Mouse (Mus musculus) midbrain, embryonic 11.5 days (tissue): ENCODE measurements at regions not wholly inside any gene's neighbourhood (a gene's known extent, or its start where the extent isn't known, plus 50 kb on each side); places are given as distances from the start of the nearest gene placed in this dataset.

ENCODE experiments used
- ATAC-seq: fragments of 200-750 bp; cut with Nextera tagmentation; 2 replicates; pipeline ENCODE4 v1.8.0; 2017; ENCODE audit warnings: moderate TSS enrichment, moderate library complexity; ENCODE audit not compliant: low FRiP score
- DNase-seq: peaks from one replicate; pipeline ENCODE4 v3.0.0; 2015; ENCODE audit warnings: low spot score; ENCODE audit errors: missing footprints
- H3K27ac ChIP-seq: fragments of 300-500 bp; sonication (generic); 2 replicates; pipeline ENCODE4 v1.5.1; 2014; ENCODE audit warnings: low read depth, low read length
- H3K27me3 ChIP-seq: fragments of 300-500 bp; sonication (generic); 2 replicates; pipeline ENCODE4 v1.6.1; 2014; ENCODE audit warnings: mild to moderate bottlenecking, low read length, moderate library complexity, mixed read lengths; ENCODE audit not compliant: control insufficient read depth, insufficient read depth
- H3K36me3 ChIP-seq: fragments of 300-500 bp; sonication (generic); 2 replicates; pipeline ENCODE4 v1.6.1; 2014; ENCODE audit warnings: mild to moderate bottlenecking, low read length, moderate library complexity, mixed read lengths; ENCODE audit not compliant: control insufficient read depth, insufficient read depth
- H3K4me1 ChIP-seq: fragments of 300-500 bp; sonication (generic); 2 replicates; pipeline ENCODE4 v1.6.1; 2014; ENCODE audit warnings: low read length; ENCODE audit not compliant: control insufficient read depth, insufficient read depth
- H3K4me2 ChIP-seq: fragments of 300-500 bp; sonication (generic); 2 replicates; pipeline ENCODE4 v1.6.1; 2014; ENCODE audit warnings: mild to moderate bottlenecking, moderate library complexity
- H3K4me3 ChIP-seq: fragments of 300-500 bp; sonication (generic); 2 replicates; pipeline ENCODE4 v1.5.1; 2014; ENCODE audit warnings: low read depth, low read length
- H3K9ac ChIP-seq: fragments of 300-500 bp; sonication (generic); 2 replicates; pipeline ENCODE4 v1.6.1; 2014; ENCODE audit warnings: low read length
- H3K9me3 ChIP-seq: fragments of 300-500 bp; sonication (generic); 2 replicates; pipeline ENCODE4 v1.6.1; 2016; ENCODE audit warnings: low read length; ENCODE audit not compliant: control insufficient read depth
- WGBS: fragments of 180-500 bp; shearing (Covaris S2); extraction: QIAGEN DNeasy Blood & Tissue Kit; methylation state at CpG from one replicate; pipeline ENCODE4 v1.1.7; 2014; 5-methylcytosine and 5-hydroxymethylcytosine counted together

GRCm38 (mm10) chr10:67819534-67819933, 92.9 kb downstream of the Zfp365 start:
- WGBS, result 89% methylated on average over 8 of the region's 8 CpGs
- H3K9me3 ChIP-seq, result no peaks in the 10 kb centered on the region
- ATAC-seq, result no peak

DNA sequence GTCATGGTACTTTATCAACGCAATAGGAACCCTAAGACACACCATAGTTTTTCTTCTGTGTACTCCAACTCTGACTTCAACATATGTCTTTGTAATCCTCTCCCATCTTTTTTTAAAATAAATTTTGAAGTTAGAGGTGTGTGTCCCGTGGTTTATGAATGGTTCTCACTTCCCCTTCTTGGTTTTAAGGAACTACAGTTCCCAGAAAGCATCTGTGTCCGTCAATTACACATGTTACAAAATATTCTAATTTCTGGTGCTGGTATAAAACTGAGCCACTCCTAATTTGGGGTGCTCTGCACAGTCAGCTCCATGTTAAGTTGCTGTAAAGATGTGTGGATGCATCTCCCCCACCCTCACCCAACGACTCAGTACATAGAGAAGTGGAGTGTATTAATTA, 98.6 kb downstream of the Zfp365 start:
- H3K9ac ChIP-seq, result no peak overlapping the region
- no peak overlapping the region for H3K4me3 ChIP-seq
- no peaks in the 10 kb centered on the region for H3K36me3 ChIP-seq
- no peak overlapping the region for H3K4me2 ChIP-seq
- DNase-seq, result no peak
- no peaks in the 10 kb centered on the region for H3K9me3 ChIP-seq
- no peak overlapping the region for H3K27ac ChIP-seq
- WGBS, result 82% methylated on average over 4 of the region's 4 CpGs
- ATAC-seq, result no peak
- H3K4me1 ChIP-seq, result no peaks in the 10 kb centered on the region
- H3K27me3 ChIP-seq, result no peaks in the 10 kb centered on the region

More at GRCm38 (mm10) chr10:67819534-67819933, 92.9 kb downstream of the Zfp365 start:
- H3K4me2 ChIP-seq, result no peak overlapping the region
- DNase-seq, result no peak
- no peaks in the 10 kb centered on the region for H3K27me3 ChIP-seq
- H3K9ac ChIP-seq, result no peak overlapping the region
- H3K27ac ChIP-seq, result no peak overlapping the region
- no peaks in the 10 kb centered on the region for H3K36me3 ChIP-seq
- H3K4me1 ChIP-seq, result no peaks in the 10 kb centered on the region
- H3K4me3 ChIP-seq, result no peak overlapping the region

DNA sequence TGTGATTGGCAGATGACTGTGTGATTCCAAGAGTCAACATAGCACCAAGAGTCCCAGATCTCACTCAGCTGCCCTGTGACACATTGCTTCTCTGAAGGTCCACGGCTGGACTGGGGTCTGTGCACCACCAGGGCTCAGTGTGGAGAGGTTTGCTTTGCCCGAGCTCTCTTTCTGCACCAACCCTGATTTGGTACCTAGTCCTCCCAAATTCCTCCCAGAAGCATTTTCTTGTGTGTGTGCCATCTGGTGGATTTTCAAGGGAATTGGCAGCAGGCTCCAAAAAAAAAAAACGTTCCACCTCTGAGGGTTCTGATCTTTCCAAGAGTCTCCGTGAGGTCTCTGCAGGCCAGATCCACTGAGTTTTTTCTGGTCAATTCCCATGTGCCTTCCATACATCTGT, 107.3 kb downstream of the Zfp365 start:
- Histone ChIP-seq H3K4me3 (no peak overlapping the region), H3K4me2 (no peak overlapping the region), H3K9ac (no peak overlapping the region), H3K27me3 (no peaks in the 10 kb centered on the region), H3K27ac (no peak overlapping the region), H3K9me3 (no peaks in the 10 kb centered on the region), H3K36me3 (no peaks in the 10 kb centered on the region), H3K4me1 (no peaks in the 10 kb centered on the region)
- ATAC-seq (no peak), DNase-seq (peak; percentile 89)
- 45% methylated on average over 4 of the region's 4 CpGs for WGBS

DNA sequence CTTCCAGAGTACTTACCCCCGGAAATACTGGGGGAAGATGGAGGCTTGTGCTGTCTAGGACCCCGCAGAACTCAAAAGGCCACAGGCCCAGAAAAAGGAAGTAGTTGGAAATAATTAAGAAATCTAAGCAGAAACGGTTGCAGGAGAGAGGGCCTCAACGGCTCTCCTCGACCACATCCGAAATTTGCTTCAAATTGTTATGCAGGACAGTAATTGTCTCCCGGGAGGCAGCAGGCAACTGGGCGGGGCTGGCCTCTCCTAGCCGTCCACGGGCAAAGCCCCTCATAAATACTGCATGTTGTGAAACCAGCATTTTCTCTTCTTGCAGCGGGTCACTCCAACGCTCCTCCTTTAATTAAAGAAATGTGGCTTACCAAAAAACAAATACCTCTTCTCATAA, 107.8 kb downstream of the Zfp365 start:
- no peak overlapping the region for H3K4me2 ChIP-seq
- H3K9me3 ChIP-seq, result no peaks in the 10 kb centered on the region
- H3K4me3 ChIP-seq, result no peak overlapping the region
- no peak overlapping the region for H3K27ac ChIP-seq
- DNase-seq, result no peak
- H3K27me3 ChIP-seq, result no peaks in the 10 kb centered on the region
- no peak for ATAC-seq
- 67% methylated on average over 12 of the region's 12 CpGs for WGBS
- no peak overlapping the region for H3K9ac ChIP-seq
- H3K36me3 ChIP-seq, result no peaks in the 10 kb centered on the region
- no peaks in the 10 kb centered on the region for H3K4me1 ChIP-seq

DNA sequence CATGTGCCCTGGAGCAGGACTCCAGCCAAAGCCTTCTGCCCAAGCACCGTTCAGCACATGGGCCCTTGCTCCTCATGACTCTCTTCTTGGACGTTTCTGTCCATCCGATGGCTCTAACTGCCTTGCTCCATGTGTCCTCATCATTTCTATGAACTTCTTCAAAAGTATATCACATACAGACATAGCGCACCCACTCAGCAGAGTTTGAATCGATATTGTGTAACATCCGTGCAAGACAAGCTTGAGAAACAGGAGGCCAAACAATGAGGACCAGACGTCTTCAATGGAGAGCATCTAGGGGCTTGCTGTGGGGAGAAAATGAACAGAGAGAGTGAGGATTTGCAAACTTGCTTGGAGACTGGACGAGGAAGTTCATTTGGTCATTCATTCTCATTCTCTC, 110.3 kb downstream of the Zfp365 start:
- H3K36me3 ChIP-seq, result no peaks in the 10 kb centered on the region
- DNase-seq (no peak), ATAC-seq (no peak)
- H3K4me3 ChIP-seq, result no peak overlapping the region
- WGBS, result 93% methylated on average over 8 of the region's 8 CpGs
- H3K9ac ChIP-seq, result no peak overlapping the region
- H3K4me1 ChIP-seq, result no peaks in the 10 kb centered on the region; the same call in 1 of the 2 replicates
- no peaks in the 10 kb centered on the region for H3K9me3 ChIP-seq
- H3K4me2 ChIP-seq, result no peak overlapping the region
- no peaks in the 10 kb centered on the region for H3K27me3 ChIP-seq
- H3K27ac ChIP-seq, result no peak overlapping the region

DNA sequence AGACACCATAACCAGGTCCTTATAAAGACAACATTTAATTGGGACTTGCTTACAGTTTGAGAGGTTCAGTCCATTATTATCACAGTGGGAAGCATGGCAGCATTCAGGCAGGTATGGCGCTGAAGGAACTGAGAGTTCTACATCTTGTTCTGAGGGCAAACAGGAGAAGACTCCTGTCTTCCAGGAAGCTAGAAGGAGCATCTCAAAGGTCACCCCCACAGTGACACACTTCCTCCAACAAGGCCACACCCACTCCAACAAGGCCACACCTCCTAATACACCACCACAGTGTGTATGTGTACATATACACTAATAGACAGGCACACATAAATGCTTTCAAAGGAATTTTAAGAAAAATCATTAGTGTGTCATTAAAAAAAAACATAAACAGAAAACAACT, 110.8 kb downstream of the Zfp365 start:
- WGBS, result 94% methylated on average over 1 of the region's 1 CpGs
- no peak overlapping the region for H3K4me2 ChIP-seq
- no peaks in the 10 kb centered on the region for H3K27me3 ChIP-seq
- ATAC-seq, result no peak
- no peak overlapping the region for H3K4me3 ChIP-seq
- H3K36me3 ChIP-seq, result no peaks in the 10 kb centered on the region
- H3K9ac ChIP-seq, result no peak overlapping the region
- H3K27ac ChIP-seq, result no peak overlapping the region
- H3K9me3 ChIP-seq, result no peaks in the 10 kb centered on the region
- no peaks in the 10 kb centered on the region; the same call in 1 of the 2 replicates for H3K4me1 ChIP-seq
- no peak for DNase-seq

DNA sequence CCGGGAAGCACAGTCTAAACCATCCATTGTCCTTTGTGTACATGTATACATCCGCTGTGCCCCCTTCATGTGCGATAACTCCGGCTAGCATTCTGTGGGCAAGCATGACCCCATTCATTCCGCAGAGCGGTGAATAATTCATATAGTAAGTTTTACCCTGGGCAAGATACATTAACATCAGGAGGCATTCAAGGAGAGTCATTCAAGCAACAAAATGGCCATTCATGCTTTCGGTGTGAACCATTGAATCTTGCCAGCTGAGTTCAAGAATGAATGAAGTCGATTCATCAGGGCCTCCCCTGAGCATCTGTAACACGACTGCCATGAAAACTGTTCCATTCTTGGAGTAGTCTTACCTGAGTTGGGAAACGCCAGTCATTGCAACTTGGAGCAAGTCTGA, 113.5 kb downstream of the Zfp365 start:
- ATAC-seq (no peak), DNase-seq (no peak)
- H3K4me3 ChIP-seq, result no peak overlapping the region
- H3K27me3 ChIP-seq, result no peaks in the 10 kb centered on the region
- no peak overlapping the region for H3K9ac ChIP-seq
- no peak overlapping the region for H3K4me2 ChIP-seq
- H3K9me3 ChIP-seq, result no peaks in the 10 kb centered on the region
- 87% methylated on average over 10 of the region's 10 CpGs for WGBS
- no peak overlapping the region for H3K27ac ChIP-seq
- no peaks in the 10 kb centered on the region for H3K36me3 ChIP-seq
- no peaks in the 10 kb centered on the region; the same call in 1 of the 2 replicates for H3K4me1 ChIP-seq

DNA sequence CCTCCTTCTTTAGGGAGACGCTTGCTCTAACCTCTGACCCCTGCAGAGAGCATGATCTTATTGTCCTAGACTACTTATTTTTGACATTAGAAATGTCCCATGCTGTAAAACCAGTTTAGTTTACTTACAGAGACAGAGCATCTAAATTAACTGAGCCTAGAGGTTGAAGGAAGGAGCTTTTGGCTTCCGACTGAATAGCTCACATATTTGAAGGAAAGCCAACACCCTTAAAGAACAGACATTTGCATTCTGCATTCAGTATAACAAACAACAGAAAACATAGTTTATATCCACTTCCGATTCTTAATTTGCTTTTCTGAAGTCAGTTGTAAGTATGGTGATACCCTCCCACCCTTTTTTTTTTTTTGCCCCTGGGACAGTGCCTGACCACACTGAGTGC, 119.3 kb downstream of the Zfp365 start:
- Histone ChIP-seq H3K4me1 (no peaks in the 10 kb centered on the region), H3K9me3 (no peaks in the 10 kb centered on the region), H3K36me3 (no peaks in the 10 kb centered on the region), H3K27me3 (no peaks in the 10 kb centered on the region), H3K9ac (no peak overlapping the region), H3K4me3 (no peak overlapping the region), H3K4me2 (no peak overlapping the region), H3K27ac (no peak overlapping the region)
- no peak for ATAC-seq
- no peak for DNase-seq
- WGBS, result 81% methylated on average over 3 of the region's 3 CpGs

DNA sequence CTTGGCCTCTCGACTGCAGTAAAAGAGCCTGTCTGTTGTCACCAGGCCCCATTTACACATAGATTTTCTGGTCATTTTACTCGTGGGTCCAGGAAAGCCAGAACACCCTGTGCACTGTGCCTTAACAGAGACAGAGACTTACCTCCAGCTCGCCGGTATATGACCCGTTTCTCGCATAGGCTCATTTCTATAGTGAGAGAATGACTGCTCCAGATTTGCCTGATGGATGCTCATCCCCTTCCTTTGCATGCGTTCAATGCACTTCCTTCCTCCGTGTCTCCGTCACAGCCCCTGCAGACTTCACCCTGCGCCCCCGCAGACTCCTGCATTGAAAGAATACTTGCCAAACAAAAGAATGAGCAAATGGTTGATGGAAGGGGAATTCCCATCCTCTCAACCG, 122.8 kb downstream of the Zfp365 start:
- no peaks in the 10 kb centered on the region for H3K27me3 ChIP-seq
- no peaks in the 10 kb centered on the region for H3K4me1 ChIP-seq
- no peak for ATAC-seq
- no peak overlapping the region for H3K27ac ChIP-seq
- 87% methylated on average over 12 of the region's 12 CpGs for WGBS
- H3K9me3 ChIP-seq, result no peaks in the 10 kb centered on the region
- H3K4me3 ChIP-seq, result no peak overlapping the region
- H3K36me3 ChIP-seq, result no peaks in the 10 kb centered on the region
- H3K4me2 ChIP-seq, result no peak overlapping the region
- DNase-seq, result no peak
- no peak overlapping the region for H3K9ac ChIP-seq

GRCm38 (mm10) chr10:67788116-67788515, 124.3 kb downstream of the Zfp365 start:
- no peak overlapping the region for H3K9ac ChIP-seq
- 83% methylated on average over 6 of the region's 6 CpGs for WGBS
- H3K36me3 ChIP-seq, result no peaks in the 10 kb centered on the region
- no peak for DNase-seq
- H3K4me3 ChIP-seq, result no peak overlapping the region
- H3K4me1 ChIP-seq, result no peaks in the 10 kb centered on the region
- no peak for ATAC-seq
- H3K27me3 ChIP-seq, result no peaks in the 10 kb centered on the region
- no peak overlapping the region for H3K4me2 ChIP-seq
- no peak overlapping the region for H3K27ac ChIP-seq
- no peaks in the 10 kb centered on the region for H3K9me3 ChIP-seq
